Mouse (Mus musculus): ENCODE data around the gene Gm20479. TPM values are rescaled to one million over a fixed set of nuclear protein-coding genes. Genes with fewer than 3 reads are reported as not detected.

The Gm20479 gene
- 1 to 10 TPM in 7 of 26 experiments, not detected in 19; 2.3 to 7.7 (median 4.9) TPM for total RNA-seq (2018; cell fraction: chromatin; rRNA removed)
- 1 to 10 TPM in 5 of 26 experiments, under 1 TPM in 8, not detected in 13; 0.41 to 1.7 (median 0.71) TPM for total RNA-seq (2018; cell fraction: cytosol; rRNA removed)
- total RNA-seq (2018; cell fraction: nucleus; rRNA removed), result 1 to 10 TPM in 6 of 26 experiments, not detected in 20; 2.4 to 4.1 (median 3.5) TPM
- 0.64 to 1.2 TPM in 2 of 3 replicates, not detected in the other for polyA plus RNA-seq (2018)

- Histone ChIP-seq H3K4me3 (ENCODE audit: inconsistent target) (peak within 1 kb of the TSS; percentile 83), H3K79me2 (ENCODE audit: inconsistent target) (peaks cover 10% of the 10 kb centered on the region; the same call in 1 of the 2 replicates), H3K36me3 (ENCODE audit: inconsistent target) (peaks cover 11% of the 10 kb centered on the region), H3K27ac (peak within 1 kb of the TSS; percentile 96)
- WGBS (ENCODE audit: missing documents), result 2% methylated on average over 27 of the region's 27 CpGs
Measured at GRCm38 (mm10) chr7:27356861-27357594, at the start of gene Gm20479. TSS of gene Gm20479 (minus strand) at chr7:27357419.

GRCm38 (mm10) chr7:27406481-27406880, 49.3 kb upstream of the Gm20479 start:
- Histone ChIP-seq H3K79me2 (ENCODE audit: inconsistent target) (no peaks in the 10 kb centered on the region), H3K27ac (no peak overlapping the region), H3K4me3 (ENCODE audit: inconsistent target) (no peak overlapping the region), H3K36me3 (ENCODE audit: inconsistent target) (no peaks in the 10 kb centered on the region)
- WGBS (ENCODE audit: missing documents), result 90% methylated on average over 7 of the region's 7 CpGs

- H3K36me3 ChIP-seq (ENCODE audit: inconsistent target), result no peaks in the 10 kb centered on the region
- no peak overlapping the region for H3K4me3 ChIP-seq (ENCODE audit: inconsistent target)
- no peaks in the 10 kb centered on the region for H3K79me2 ChIP-seq (ENCODE audit: inconsistent target)
- WGBS (ENCODE audit: missing documents), result 8% methylated on average over 80 of the region's 81 CpGs
- H3K27ac ChIP-seq, result no peak overlapping the region
Measured at GRCm38 (mm10) chr7:27404203-27404942, 47.2 kb upstream of the Gm20479 start.

DNA sequence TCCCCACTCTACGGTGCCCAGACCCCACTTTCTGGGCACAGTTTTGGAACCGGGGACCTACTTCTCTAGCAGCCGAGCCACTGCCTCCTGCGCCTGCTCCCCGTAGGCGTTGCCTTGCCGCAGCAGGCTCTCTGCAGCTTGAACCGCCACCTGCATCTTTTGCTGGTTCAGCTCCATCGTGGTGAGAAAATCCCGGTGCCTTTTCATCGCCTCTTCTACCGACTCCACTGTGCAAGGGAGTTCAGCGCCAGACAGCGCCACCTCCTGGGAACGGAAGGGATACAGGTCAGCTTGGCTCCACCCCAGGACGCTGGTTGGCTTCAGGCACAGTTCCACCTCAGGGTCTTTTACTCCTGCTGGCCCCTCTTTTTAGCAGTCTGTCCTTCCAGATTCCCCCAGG, 45.5 kb upstream of the Gm20479 start:
- no peaks in the 10 kb centered on the region for H3K36me3 ChIP-seq (ENCODE audit: inconsistent target)
- no peaks in the 10 kb centered on the region for H3K79me2 ChIP-seq (ENCODE audit: inconsistent target)
- whole genome bisulfite sequencing (ENCODE audit: missing documents), result 11% methylated on average over 16 of the region's 16 CpGs
- H3K27ac ChIP-seq, result no peak overlapping the region
- H3K4me3 ChIP-seq (ENCODE audit: inconsistent target), result no peak overlapping the region

GRCm38 (mm10) chr7:27400545-27400944, 43.3 kb upstream of the Gm20479 start:
- Histone ChIP-seq H3K79me2 (ENCODE audit: inconsistent target) (no peaks in the 10 kb centered on the region), H3K27ac (no peak overlapping the region), H3K36me3 (ENCODE audit: inconsistent target) (no peaks in the 10 kb centered on the region), H3K4me3 (ENCODE audit: inconsistent target) (no peak overlapping the region)
- WGBS (ENCODE audit: missing documents), result 78% methylated on average over 7 of the region's 7 CpGs

DNA sequence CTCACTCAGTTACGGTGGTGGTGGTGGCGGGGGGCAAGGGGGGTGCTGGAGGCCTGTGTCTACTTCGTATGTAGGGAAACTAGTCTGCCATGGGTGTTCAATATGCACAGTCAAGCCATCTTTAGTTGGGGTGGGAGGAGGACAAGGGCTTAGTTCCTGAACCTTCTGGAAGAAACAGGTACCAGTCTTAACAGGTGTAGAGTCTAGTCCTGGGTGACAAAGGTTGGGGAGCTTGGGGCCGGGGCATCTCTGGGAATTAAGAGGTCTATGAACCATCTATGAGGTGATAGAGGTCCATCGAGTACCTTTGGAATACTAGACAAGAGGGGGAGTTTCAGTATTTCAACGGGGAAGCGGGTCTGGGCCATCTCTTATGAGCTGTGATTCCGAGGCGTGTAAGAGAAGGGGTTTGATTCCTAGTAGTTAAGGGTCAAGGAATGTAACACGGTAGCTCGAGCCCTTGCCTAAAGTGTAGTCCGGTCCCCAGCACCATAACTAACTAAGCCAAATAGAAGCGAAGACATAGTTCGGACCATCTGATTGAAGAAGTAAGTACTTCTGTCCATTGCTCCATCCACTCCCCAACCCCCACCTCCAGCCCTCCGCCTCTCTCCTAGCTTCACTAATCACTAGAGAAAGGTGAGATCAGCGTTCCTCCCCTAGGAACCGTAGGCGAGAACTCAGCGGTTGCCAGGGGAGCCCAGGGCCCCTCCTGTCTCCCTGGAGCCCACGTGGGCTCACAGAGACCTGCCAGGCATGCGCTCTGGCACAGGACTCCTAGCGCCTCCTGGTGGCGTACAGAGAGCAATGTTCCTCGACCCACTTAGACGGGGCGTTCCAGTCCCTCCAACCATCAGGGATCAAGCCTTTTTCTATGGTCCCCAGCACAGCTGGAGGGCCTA, 40.1 kb upstream of the Gm20479 start:
- WGBS (ENCODE audit: missing documents), result 24% methylated on average over 26 of the region's 26 CpGs
- no peak overlapping the region for H3K27ac ChIP-seq
- H3K4me3 ChIP-seq (ENCODE audit: inconsistent target), result no peak overlapping the region
- no peaks in the 10 kb centered on the region for H3K36me3 ChIP-seq (ENCODE audit: inconsistent target)
- H3K79me2 ChIP-seq (ENCODE audit: inconsistent target), result no peaks in the 10 kb centered on the region

- WGBS (ENCODE audit: missing documents), result 3% methylated on average over 33 of the region's 68 CpGs
- H3K4me3 ChIP-seq (ENCODE audit: inconsistent target), result no peak overlapping the region
- no peaks in the 10 kb centered on the region for H3K79me2 ChIP-seq (ENCODE audit: inconsistent target)
- no peaks in the 10 kb centered on the region for H3K36me3 ChIP-seq (ENCODE audit: inconsistent target)
- H3K27ac ChIP-seq, result no peak overlapping the region
Measured at GRCm38 (mm10) chr7:27396184-27397047, 39.2 kb upstream of the Gm20479 start.

DNA sequence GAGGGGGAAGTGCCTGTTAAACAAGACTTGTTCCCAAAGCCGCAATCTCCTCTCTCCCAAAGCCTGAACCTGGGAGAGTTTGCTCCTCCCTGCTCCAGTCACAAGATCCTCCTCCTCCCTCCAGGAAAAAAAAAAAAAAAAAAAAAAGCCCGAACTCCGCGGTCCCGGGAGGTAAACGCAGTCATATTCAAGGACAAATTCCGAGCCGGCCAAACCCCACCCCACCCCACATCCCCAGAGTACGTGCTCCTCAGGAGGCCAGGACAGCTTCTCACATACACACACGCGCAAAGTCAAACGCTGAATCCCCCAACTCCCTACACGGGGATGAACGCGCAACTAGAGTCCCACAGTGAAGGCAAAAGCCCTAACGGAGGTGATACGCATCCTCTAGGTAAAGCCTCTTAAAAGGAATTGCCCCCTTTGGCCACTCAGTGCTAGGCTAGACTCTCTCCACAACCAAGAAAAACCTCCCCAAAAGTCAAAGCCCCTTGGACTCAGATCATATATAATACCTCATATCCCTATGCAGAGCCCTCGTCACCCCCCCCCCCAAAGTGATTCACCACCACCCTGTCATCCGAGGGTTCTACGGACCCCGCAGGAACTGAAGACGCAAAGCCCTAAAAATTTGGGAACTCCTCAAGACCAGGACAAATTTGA, 38.4 kb upstream of the Gm20479 start:
- Histone ChIP-seq H3K4me3 (ENCODE audit: inconsistent target) (no peak overlapping the region), H3K27ac (no peak overlapping the region), H3K36me3 (ENCODE audit: inconsistent target) (no peaks in the 10 kb centered on the region), H3K79me2 (ENCODE audit: inconsistent target) (no peaks in the 10 kb centered on the region)
- 9% methylated on average over 20 of the region's 22 CpGs for WGBS (ENCODE audit: missing documents)

GRCm38 (mm10) chr7:27391416-27391815, 34.2 kb upstream of the Gm20479 start:
- H3K36me3 ChIP-seq (ENCODE audit: inconsistent target), result no peaks in the 10 kb centered on the region
- no peak overlapping the region for H3K27ac ChIP-seq

DNA sequence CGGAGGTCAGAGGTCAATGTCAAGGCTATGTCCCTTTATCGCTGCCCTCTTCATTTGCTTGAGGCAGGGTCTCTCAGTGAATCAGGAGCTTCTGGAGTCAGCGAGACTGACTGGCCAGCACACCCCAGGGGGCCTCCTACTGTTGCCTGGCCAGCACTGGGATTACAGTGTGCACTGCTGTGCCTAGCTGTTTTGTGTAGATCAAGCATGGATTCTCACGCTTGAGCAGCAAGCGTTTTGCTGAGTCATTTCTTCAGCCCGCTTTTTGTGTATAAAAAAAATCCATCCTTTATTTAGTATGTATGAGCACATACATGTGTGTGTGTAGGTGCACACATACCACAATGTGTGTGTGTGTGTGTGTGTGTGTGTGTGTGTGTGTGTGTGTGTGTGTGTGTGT, 32.0 kb upstream of the Gm20479 start:
- 47% methylated on average over 5 of the region's 6 CpGs for WGBS (ENCODE audit: missing documents)
- no peak overlapping the region for H3K4me3 ChIP-seq (ENCODE audit: inconsistent target)
- no peaks in the 10 kb centered on the region for H3K36me3 ChIP-seq (ENCODE audit: inconsistent target)

More at GRCm38 (mm10) chr7:27391416-27391815, 34.2 kb upstream of the Gm20479 start:
- Histone ChIP-seq H3K4me3 (ENCODE audit: inconsistent target) (no peak overlapping the region), H3K79me2 (ENCODE audit: inconsistent target) (no peaks in the 10 kb centered on the region)
- WGBS (ENCODE audit: missing documents), result 61% methylated on average over 16 of the region's 16 CpGs

DNA sequence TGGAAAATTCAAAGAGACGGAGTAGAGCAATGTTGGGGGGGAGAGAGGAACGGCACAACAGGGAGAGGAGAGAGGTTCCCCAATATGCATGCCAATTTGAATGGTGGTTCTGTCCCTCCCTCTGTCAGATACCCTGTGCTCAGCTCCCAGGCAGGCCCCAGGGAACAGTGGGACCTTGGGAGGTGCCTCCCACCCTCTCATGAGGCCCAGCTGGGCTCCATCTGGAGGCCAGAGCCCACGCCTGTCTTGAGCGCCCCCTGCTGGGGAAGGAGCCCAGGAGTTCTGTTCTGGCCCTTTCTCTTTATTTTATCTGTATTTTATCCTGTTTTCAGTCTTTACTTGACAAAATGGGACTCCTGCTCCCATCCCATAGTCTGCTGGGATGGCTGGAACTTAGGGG, 27.5 kb upstream of the Gm20479 start:
- Histone ChIP-seq H3K27ac (no peak overlapping the region), H3K4me3 (ENCODE audit: inconsistent target) (no peak overlapping the region), H3K79me2 (ENCODE audit: inconsistent target) (no peaks in the 10 kb centered on the region), H3K36me3 (ENCODE audit: inconsistent target) (no peaks in the 10 kb centered on the region)
- WGBS (ENCODE audit: missing documents), result 40% methylated on average over 4 of the region's 4 CpGs

More for the DNA sequence above, 32.0 kb upstream of the Gm20479 start:
- Histone ChIP-seq H3K79me2 (ENCODE audit: inconsistent target) (no peaks in the 10 kb centered on the region), H3K27ac (no peak overlapping the region)

DNA sequence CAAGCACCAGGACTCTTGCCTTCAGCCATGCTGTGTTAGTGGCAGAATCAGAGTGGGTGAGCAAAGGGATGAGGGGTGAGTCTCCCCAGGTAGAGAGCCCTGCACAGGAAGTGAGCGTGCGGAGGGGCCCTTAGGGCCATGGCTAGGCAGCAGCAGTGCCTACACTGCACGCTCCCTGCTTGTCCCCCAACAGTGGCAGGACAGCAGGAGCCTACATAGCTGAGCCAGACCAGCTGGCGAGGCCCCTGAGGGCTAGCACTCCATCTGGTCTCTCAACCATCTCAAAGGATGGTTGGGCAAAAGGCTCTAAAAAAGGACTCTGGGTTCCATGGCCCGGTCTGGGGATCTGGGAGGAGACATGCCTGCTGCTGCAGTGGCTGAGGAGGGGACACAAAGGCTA, 26.9 kb upstream of the Gm20479 start:
- H3K27ac ChIP-seq, result no peak overlapping the region

DNA sequence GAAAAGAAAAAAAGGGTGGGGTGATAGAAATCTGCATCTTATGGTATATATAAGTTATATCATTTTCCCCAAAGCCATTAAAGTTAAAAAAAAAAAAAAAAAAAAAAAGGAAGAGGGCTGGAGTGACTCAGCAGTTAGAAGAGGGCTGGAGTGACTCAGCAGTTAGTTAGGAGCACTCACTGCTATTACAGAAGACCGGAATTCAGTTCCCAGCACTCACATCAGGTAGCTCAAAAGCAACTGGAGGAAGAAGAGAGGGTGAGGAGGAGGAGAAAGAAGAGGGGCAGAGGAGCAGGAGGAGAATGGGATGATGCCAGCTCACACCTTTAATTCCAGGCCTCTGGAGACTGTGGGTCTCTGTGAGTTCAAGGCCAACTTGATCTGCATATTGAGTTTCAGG, 26.0 kb upstream of the Gm20479 start:
- no peaks in the 10 kb centered on the region for H3K36me3 ChIP-seq (ENCODE audit: inconsistent target)
- no peak overlapping the region for H3K4me3 ChIP-seq (ENCODE audit: inconsistent target)
- WGBS (ENCODE audit: missing documents), result 50% methylated on average over 1 of the region's 1 CpGs
- no peaks in the 10 kb centered on the region for H3K79me2 ChIP-seq (ENCODE audit: inconsistent target)
- no peak overlapping the region for H3K27ac ChIP-seq

More for the DNA sequence above, 26.9 kb upstream of the Gm20479 start:
- Histone ChIP-seq H3K79me2 (ENCODE audit: inconsistent target) (no peaks in the 10 kb centered on the region), H3K36me3 (ENCODE audit: inconsistent target) (no peaks in the 10 kb centered on the region), H3K4me3 (ENCODE audit: inconsistent target) (no peak overlapping the region)
- WGBS (ENCODE audit: missing documents), result 94% methylated on average over 5 of the region's 5 CpGs

All from macrophage (primary cell).